Mouse (Mus musculus): ENCODE measurements around the gene Lrrc55.

Gene Lrrc55

DNA sequence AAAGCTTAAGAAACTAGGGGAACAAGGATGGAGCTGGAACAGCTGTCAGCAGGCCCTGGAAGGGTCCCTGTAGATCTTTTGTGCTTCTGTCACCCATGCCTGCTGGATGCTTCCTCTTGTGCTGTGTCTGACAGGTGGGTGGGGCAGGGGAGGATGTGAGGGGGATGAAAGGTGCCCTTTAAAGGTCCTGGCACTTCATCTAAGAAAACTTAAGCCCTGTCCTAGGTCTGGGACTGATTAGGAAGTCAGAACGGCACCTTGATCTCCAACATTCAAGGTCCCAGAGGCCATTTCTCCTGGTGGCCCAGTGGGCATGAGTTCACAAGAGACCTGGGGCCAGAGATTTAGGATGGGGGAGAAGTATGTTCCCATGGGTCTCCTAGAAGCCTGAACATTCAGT is at the start of gene Lrrc55:
Gene Lrrc55 (minus strand): TSS at position 297 of the 400 bp plus-strand sequence.
- DNase-seq: no peak

DNA sequence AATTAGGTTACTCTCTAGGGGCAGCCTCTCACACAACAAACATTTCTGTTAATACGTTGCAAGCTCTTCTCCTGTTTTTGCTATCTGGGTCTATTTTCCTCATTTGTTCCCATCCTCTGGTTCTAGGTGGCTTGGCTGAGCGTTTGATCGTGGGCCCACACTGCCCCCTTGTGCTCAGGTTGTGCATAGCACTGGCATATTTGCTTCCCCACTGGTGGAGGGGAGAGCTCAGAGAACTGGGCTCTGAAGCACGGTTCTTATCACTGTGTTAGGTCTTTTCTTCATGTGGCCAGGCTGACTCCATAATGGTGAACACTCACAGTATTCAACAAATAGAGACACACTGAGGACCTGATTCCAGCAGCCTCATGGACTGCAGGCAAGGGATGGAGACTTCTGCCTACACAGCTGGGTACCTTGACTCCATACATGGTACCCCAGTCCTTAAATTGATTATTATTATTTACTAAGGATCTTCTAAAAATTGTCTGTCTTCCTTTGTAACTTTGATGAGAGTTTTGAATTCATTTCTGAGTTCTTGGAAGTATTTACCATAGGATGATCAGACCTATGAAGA is 49.6 kb upstream of the Lrrc55 start:
- DNase-seq: peak; percentile 90 to 94

DNA sequence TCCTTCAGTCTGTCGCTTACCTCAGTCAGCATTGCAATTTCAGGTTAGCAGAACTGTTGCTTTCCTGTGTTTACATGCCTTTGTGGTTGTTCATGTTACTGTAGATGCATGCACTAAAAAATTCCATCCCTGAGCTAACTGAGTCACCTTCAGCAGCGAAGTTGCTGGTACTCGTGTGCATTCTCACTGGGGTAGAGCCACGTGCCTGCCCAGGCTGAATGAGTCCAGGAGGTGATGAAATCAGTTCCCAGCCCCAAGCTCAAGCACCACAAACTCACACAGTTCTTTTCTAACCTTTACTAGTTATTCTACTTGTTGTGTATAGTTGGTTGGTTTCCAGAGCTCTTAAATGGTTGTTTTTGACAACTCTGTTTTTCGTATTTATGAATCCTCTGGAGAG is 48.7 kb upstream of the Lrrc55 start:
- DNase-seq: no peak

DNA sequence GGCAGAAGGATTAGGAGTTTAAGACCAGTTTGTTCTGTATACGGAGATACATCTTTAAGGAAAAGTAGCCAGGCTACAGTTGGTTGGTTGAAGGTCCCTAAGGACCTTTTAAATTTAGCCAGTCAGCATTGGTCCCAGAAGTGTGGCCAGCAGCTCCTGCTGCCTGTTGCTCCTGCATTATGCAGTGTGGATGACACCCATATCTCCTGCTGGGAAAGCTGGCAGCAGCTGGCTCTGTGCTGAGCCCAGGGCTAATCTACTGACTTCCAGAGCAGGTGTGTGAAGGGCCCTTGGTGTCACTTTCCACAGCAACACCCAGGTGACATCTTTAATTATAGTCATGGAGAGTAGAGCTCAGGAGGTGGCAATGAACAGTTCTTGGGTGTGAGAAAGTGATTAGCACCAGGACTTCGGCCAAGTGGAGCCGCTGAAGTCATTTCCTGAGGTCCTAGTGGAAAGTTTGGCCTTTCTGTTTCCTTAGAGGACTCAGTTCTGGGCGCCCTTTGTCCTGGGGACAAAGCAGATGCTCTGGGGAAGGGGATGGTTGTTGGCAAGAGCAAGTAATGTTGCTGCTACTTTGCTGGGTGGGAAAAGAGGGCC is 41.2 kb upstream of the Lrrc55 start:
- DNase-seq: peak; percentile 33 to 51

DNA sequence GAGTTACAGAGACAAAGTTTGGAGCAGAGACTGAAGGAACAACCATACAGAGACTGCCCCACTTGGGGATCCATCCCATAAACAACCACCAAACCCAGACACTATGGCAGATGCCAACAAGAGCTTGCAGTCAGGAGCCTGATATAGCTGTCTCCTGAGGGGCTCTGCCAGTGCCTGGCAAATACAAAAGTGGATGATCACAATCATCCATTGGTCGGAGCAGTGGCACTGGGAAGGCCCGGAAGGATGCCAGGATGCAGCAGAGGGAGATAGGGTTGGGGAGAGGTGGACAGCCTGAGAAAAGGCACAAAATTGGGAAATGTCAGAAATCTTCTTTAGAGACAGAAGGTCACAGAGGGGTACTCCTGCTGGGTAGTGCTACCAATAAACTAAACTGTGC is 40.2 kb upstream of the Lrrc55 start:
- DNase-seq: peak in 1 of 2 experiments; percentile 20

DNA sequence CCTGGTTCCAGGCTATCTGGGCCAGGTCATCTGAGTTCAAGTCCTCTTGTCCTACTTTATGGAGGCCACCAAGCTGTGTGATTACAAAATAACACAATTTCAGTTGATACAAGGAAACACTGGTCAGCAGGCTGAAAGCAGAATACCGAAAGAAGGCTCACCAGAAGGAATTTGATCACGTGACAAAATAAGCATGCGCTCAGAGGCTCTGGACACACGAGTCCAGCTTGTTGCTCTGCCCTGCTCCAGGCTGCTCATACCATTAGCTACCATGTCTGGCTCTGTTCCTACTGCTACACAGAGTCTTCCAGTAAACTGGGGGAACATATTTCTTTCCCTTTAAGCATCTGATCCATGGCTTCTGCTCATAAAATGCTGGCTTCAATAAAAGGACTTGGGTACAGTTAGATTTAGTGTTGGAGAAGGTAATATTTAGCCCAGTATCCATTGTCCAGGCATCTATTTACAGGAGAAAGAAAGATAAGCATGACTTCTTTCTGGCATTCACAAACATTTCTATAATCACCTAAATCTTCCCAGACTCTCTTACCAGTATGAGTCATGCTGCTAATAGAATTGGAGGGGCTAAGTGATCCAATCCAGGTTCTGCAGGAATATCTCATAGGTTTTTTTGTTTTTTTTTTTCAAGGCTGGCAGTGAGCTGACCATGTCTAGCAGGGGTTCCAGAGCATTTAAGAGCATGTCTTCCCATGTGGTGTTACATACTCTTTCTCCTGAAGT is 33.9 kb upstream of the Lrrc55 start:
- DNase-seq: no peak

DNA sequence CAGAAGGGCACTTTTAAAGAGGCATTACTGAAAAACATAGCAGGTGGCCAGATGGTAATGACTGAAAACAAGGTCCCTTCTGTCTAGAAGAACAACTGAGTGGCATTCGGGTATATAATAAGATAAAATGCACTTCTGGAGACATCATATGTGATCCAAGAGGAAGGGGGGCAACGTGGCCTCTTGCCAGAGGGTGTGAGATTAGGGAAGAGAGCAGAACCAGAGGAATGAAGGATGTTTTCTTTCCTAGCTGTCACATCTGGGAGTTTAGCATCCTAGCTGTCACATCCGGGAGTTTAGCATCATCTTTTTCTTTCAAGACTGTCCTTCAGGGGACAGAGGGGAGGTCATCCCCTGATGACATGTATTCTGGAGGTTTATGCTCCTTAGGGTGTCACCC is 32.6 kb upstream of the Lrrc55 start:
- peak; percentile 67 to 72 for DNase-seq

DNA sequence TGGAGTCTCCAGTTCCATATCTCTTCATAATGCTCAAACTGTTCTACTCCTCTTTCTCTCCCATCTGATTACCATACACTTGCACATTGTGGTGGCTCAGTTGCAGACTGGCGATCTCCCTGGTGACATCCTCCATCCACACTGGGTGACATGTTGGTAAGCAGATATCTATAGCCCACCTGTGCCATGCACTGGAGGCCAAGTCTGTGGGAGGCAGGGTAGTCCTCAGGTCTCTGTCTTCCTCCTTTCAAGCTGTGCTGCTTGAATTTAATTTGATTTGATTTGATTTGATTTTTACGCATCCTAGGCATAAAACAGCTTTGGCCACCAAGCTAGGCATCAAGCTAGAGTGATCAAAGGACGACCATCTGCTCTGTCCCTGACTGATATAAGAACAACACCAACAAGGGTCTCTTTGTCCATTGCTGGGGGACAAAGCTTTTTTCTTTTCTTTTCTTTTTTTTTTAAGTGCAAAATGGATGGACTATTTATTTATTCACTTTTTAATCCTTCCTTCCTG is 30.9 kb upstream of the Lrrc55 start:
- peak; percentile 57 to 68 for DNase-seq

DNA sequence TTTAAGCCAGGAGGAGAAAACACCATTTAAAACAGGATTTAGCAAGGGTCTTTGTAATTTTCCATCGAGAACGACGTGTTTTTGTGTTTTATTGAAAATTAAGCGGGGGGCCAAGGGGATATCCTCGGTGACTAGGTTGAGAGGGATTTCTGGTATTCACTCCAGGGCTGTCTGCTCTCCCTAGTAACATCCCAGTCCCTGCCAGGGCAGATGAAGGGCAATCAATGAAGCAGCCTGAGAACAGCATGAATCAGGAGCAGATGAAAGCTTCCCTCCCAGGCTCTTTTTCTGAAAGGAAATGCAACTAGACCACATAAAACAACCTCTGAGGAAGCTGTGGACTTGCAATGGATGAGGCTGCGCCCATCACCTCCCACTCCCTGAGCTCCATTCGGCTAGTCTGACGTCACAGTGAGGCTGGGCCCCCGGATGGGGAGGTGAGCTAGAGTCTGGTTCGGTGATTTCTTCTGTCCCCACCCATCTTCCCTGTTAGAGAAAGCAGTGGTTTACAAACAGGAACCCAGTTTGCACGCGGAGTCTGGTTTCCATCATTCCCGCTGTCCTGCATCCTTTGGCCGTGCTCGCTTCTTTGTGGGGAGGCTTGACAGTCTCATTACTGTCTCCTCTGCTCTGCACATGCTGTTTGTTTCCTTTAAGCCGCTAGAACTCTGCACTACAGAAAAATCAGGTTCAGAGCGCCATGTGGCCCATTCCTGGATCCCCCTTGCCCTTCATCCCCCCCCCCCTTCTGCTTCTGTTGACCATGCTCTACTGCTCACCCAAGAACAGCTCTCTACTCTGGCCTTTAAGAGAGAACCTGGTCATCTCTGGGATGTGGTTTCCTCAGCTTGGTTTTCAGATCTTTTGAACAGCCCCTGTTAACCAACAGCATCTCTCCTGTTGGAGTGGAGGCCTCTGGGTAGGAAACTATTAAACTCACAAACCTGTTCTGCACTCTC is 27.5 kb upstream of the Lrrc55 start:
- peak; percentile 44 to 49 for DNase-seq

DNA sequence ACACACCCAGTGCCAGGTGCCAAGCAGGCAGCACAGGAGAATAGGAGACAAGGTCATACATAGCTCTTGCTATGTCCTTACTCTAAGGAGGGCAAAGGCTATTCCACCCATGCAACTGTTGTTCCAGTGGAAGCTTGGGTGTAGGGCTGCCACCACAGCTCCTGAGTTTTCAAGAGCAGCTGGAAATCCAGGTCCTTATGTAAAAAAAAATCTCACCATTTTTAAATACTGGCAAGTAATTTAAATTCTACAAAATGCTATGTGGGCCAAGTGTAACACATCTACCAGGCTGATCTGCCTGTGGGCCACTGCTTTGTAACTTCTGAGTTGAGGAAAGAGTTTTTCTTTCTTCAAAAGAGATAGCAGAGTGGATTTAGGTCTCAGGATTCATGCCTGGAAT is 19.6 kb upstream of the Lrrc55 start:
- no peak for DNase-seq

DNA sequence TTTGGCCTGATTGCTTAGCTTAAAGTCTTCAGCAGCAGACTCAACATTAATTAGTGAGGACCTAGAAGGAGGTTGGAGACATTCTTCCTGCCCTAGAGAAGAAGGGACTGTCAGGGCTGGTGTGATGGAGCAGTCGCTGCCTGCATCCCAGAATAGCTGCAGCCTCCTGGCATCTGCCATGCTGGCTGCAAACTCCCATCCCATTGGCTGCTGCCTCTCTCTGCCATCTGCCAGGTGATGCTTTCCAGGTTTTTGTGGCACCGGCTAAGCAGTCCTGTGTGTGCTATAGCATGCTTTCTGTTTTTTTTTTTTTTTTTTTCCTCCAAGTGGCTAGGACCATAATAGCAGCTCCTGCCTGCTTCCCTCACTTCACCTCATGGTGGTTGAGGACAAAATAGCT is 16.7 kb upstream of the Lrrc55 start:
- DNase-seq: peak; percentile 93 to 95

DNA sequence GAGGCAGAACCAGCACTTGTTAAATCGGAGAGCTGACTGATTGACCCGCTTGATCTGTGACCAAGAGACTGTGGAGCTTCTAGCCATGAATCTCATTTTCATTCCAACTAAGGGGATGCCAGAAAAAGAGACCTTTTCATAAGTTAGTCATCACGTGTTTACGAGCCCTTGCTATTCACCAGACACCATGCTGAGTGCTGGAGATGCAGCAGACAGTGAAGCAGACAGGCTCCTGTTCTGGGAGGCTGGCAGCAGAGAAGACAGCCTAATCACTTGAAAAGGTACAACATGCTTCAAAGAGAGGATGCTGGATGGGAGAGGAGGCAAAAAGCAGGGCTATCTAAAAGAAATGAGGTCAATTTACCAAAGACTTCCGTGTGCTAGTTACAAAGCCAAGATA is 12.3 kb upstream of the Lrrc55 start:
- DNase-seq: peak; percentile 59 to 63

DNA sequence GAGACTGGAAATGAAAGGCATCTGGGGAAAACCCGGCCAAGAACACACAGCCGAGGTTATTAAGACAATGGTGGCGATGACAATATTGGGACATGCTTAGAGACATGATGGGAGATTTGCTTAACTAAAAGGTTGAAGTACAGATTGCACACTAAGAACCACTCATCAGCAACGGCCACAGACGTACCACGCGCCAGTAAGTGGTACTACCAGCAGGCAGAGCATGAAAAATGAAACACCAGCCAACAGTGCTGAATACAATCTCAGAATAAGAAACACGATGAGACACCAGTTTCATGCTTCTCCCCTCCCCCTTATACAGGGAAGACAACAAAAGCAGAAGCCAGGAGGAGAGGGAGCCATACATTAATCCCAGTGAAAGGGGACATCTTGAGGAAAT is 8.2 kb upstream of the Lrrc55 start:
- no peak for DNase-seq

DNA sequence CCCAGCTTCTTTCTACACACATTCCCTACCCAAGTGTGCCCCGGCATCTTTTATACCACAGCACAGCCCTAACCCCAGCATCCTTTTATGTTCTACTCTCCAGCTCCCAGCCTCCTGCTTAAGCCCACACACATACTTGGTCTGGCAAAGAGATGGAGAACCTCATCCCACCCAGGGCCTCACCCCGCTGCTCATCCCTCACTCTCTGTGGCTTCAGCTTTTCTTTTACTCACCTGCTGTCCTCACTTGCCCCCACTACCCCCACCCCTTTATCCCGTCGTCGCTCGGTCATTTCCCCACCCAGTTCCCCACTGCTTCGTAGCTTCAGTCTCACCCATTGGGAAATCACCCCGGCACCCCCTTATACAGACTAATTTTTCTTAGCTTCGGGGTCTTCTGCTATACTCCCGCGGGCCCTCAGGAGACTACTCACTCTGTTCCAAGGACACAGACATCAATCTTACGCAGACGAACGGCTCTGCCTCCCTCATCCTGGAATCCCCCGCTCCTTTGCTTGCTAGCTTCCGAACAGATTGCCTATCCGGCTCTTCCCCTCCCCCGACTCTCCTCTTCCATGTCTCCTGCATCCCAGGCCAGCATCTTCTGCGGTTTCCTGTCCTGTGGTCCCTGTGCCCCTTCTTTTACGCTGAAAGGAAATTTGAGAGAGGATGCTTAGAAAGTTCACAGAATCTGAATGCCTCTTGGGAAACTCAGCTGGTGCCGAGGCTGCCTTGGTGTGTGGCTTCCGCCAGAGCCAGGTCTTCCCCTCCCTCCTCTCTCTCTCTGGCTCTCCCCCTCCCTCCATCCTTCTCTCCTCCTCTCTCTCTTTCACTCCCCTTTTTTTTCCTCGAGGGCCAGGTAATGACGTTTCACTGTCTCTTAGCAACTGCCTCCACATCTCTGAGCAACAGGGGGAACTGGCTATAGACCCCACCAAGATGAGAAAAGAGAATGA is 1.3 kb upstream of the Lrrc55 start:
- DNase-seq: peak; percentile 80 to 81

DNA sequence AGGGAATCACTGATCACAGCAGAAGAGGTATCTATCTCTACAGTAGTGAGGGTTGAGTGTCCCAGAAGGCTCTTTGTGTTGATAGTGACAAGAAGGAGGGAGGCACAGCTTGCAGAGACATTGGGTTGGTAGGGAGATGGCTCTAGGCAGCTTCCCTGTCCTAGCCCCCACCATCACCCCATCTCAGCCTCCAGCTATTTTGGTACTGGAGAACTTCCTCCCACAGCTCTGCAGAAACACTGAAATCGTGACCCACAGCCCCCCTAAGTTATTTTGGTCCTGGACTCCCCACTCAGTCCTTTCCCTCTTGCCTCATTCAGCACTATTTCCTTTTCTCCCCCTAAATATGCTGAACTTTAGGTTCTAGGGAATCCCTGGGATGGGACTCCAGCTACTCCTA is 2.4 kb downstream of the Lrrc55 start:
- DNase-seq: no peak

DNA sequence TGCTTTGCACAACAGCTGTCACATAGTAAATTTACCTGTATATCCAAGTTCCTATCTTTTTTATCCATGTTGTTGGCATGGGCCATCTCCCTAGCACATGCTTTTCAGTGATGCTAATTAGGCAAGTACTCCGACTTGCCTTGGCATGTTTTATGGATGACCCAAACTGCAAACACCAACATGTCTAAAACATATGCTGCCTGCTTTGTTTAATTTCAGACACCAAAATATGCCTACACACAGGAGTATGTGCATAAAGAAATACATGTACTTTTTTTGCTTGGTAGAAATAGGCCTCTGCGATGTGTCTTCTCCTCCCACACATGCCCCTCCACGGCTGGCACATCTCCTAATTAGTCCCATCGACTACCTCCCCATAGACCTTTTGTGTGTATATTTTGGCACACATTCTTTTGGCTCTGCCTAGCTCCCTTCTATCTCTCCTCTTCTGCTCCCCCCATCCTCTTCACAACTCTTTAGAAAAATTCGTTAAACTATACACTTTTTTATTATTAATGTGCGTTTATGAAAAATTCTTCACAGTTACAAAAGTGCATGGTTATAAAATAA is 9.3 kb downstream of the Lrrc55 start:
- DNase-seq: peak; percentile 51 to 65

DNA sequence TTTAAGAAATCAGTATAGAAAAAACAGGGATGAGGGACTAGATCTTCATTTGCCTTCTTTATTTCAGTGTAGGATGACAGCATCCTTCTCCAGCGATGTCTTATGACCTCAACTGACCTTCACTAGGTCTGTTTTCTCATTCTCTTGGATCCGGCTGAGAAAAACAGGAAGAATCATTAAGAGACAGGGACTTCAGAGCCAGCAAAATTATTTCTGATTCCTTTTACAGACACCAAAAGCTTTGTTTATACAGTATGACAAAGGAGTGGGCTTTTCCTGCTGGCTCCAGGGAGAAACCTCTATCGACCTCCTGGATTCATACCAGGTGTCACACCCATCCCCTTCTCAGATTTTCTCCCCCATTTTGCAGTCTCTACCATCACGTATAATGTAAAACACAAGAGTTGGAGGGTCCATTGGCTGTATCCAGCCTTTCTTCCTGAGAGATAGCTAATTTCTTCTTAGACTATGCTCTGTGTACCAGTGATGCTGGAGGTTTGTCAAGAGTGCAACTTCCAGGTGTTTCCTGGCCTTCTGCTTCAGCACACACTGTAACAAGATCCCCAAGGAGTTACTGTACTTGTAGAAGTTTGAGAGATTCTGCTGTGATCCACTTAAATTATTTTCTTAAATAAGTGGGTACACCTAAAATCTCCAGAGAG is 18.7 kb downstream of the Lrrc55 start:
- DNase-seq: no peak

DNA sequence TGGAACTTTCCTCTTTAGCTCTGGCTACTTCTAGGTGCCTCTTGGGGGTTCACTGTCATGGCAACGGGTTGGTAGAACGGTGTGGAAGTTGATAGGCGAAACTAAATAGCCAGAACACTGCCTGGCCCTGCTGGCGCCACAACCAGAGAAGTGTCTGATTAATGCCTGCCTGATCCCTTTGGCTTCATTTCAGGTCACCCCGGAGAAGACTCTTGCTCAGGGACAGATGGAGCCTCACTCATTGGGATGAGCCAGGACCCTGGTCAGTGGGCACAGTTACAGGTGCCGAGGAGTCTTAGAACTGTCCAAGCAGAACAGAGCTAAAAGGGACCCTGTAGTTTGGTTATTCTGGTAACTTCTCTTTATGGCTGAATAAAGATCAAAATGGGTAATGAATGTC is 23.5 kb downstream of the Lrrc55 start:
- DNase-seq: peak; percentile 84 to 89

DNA sequence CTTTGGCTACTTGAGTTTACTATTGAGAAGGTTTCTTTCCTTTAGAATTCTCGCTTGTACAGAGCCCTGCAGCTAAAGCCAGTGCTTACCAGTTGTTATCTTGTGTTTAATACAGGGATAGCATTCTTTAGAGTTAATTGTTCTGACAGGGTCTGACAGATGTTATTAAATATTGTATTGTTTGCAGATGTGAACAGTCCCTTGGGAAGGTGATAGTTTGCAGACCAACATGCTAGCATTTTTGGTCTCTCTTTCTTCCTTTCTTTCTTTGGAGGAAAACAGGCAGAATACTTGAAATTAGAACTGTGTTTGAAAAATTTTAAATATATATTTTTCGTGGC is 24.3 kb downstream of the Lrrc55 start:
- DNase-seq: no peak

DNA sequence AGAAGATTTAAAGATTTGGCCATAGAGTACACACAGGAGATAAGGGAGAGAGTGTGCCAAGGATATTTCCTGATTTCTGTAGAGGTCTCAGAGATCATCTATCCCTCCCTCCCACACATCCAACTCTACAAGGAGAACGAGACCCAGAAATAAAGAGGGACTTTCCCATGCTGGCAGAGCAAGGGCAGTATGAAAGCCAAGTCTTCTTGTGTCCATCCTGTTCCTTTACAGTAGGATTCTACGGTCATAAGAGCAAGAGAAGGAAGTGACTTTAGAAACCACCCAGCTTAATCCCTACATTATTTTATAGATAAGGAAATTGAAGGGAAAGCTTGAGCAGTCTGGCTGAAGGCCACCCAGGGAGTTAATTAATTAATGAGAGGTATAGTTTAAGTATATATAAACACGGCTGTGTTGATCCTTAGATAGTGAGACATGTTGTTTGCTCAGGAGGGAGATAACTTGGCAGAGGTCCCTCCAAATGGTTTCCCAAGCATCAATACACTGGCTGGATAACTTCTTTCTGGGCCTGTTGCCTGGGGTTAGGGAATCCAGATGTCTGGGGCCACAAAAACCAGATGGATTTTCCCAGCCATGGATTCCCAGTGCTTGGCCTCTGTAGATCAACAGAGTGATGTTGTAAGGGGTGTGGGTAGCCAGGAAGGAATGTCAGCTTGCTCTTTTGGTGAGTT is 24.8 kb downstream of the Lrrc55 start:
- peak in 1 of 2 experiments; percentile 13 for DNase-seq

Measured in cerebellum, postnatal 10 days (tissue).